Mouse (Mus musculus): ENCODE results near the gene Gm4881. TPM values are rescaled to one million over a fixed set of nuclear protein-coding genes. Genes with fewer than 3 reads are reported as not detected.

Gene Gm4881
- polyA plus RNA-seq, 1 experiment from 2014 or later: not detected

DNA sequence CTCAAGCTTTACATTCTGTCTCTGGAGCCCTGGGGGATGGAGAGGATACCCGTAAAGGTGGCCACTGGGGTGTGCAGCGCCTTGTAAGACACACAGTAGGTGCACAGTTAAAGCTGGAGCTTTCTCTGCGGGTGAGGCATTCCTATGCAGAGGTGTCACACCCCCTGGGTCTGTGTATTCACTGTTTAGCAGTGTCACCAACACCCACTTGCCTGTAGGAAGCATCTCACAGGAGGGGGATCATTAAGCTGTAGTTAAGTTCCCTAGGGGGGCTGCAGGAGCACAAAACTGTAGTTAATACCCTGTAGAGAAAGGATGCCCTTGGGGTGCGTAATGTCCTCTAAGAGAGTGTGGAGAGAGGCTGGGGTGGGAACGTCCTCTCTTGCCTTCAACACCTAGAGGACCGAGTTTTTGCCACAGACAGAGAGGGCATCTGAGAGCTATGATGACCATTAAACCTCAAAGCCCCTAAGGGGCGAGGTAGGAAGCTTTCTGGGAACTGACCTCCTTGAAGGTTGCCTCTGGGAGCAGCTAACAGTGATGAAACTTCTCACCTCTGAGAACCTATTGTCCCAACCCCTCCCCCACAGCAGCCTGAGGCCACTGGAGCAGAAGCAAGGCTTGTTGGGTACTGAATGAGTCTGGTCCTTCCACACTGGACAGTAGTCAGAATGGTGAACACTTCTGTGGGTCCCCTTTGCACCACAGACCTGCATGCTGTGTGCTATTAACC is 3.2 kb upstream of the Gm4881 start:
- no peak overlapping the region for H3K4me2 ChIP-seq
- peaks cover 100% of the 10 kb centered on the region for H3K27me3 ChIP-seq (replicated peaks; ENCODE audit: control insufficient read depth, insufficient read depth, low read length)
- H3K4me1 ChIP-seq (replicated peaks; ENCODE audit: control insufficient read depth, insufficient read depth, low read length): no peaks in the 10 kb centered on the region
- H3K27ac ChIP-seq (ENCODE audit: low read depth, low read length): no peak overlapping the region
- no peaks in the 10 kb centered on the region for H3K36me3 ChIP-seq (ENCODE audit: control insufficient read depth, insufficient read depth, low read length)
- no peak overlapping the region for H3K9ac ChIP-seq (ENCODE audit: low read depth, low read length)
- DNase-seq (ENCODE audit: low spot score) (no peak), ATAC-seq (replicated peaks; ENCODE audit: low FRiP score) (no peak)
- 10% methylated on average over 7 of the region's 7 CpGs for WGBS
- no peaks in the 10 kb centered on the region for H3K9me3 ChIP-seq (ENCODE audit: control insufficient read depth, low read length)
- H3K4me3 ChIP-seq (ENCODE audit: low read depth, low read length): no peak overlapping the region

DNA sequence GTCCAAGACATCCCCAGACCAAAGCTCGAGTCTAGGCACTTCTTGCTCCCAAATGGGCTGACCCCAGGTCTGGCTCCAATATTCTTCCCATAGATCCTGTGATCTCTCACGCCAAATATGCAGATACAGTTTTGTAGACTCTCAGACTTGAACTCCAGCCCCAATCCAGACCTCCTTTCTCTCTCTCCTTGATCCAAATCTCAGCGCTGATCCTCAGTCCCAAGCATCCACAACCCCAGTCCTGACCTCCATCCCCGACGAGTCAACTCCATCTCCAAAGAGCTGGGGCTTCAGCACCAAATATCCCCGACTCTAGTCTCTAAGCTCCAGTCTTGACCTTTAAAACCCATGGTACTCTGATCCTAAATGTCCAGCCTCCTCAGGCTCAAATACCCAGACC is 653 bp downstream of the Gm4881 start:
- H3K9me3 ChIP-seq (ENCODE audit: control insufficient read depth, low read length): no peaks in the 10 kb centered on the region
- no peak for ATAC-seq (replicated peaks; ENCODE audit: low FRiP score)
- H3K4me3 ChIP-seq (ENCODE audit: low read depth, low read length): no peak overlapping the region
- peaks cover 95% of the 10 kb centered on the region for H3K27me3 ChIP-seq (replicated peaks; ENCODE audit: control insufficient read depth, insufficient read depth, low read length)
- no peak overlapping the region for H3K4me2 ChIP-seq
- no peaks in the 10 kb centered on the region for H3K36me3 ChIP-seq (ENCODE audit: control insufficient read depth, insufficient read depth, low read length)
- WGBS: 5% methylated on average over 6 of the region's 6 CpGs
- no peak overlapping the region for H3K27ac ChIP-seq (ENCODE audit: low read depth, low read length)
- no peak for DNase-seq (ENCODE audit: low spot score)
- H3K4me1 ChIP-seq (replicated peaks; ENCODE audit: control insufficient read depth, insufficient read depth, low read length): no peaks in the 10 kb centered on the region
- no peak overlapping the region for H3K9ac ChIP-seq (ENCODE audit: low read depth, low read length)

- no peak overlapping the region for H3K9ac ChIP-seq (ENCODE audit: low read depth, low read length)
- no peaks in the 10 kb centered on the region; the same call in 1 of the 2 replicates for H3K36me3 ChIP-seq (ENCODE audit: control insufficient read depth, insufficient read depth, low read length)
- no peaks in the 10 kb centered on the region for H3K9me3 ChIP-seq (ENCODE audit: control insufficient read depth, low read length)
- peaks cover 84% of the 10 kb centered on the region for H3K27me3 ChIP-seq (replicated peaks; ENCODE audit: control insufficient read depth, insufficient read depth, low read length)
- DNase-seq (ENCODE audit: low spot score) (no peak), ATAC-seq (replicated peaks; ENCODE audit: low FRiP score) (no peak)
- no peak overlapping the region for H3K27ac ChIP-seq (ENCODE audit: low read depth, low read length)
- no peak overlapping the region for H3K4me3 ChIP-seq (ENCODE audit: low read depth, low read length)
- H3K4me2 ChIP-seq: no peak overlapping the region
- 4% methylated on average over 15 of the region's 15 CpGs for WGBS
- H3K4me1 ChIP-seq (replicated peaks; ENCODE audit: control insufficient read depth, insufficient read depth, low read length): 0 out of 2 replicates have a peak, but pooled peaks cover 2% of the 10 kb centered on the region
These were observed 12.6 kb downstream of the Gm4881 start for GRCm38 (mm10) chr7:24931651-24932050.

GRCm38 (mm10) chr7:24930475-24930874 is 13.8 kb downstream of the Gm4881 start:
- Histone ChIP-seq H3K36me3 (ENCODE audit: control insufficient read depth, insufficient read depth, low read length) (peaks cover 2% of the 10 kb centered on the region; the same call in 1 of the 2 replicates), H3K9ac (ENCODE audit: low read depth, low read length) (no peak overlapping the region), H3K4me1 (replicated peaks; ENCODE audit: control insufficient read depth, insufficient read depth, low read length) (0 out of 2 replicates have a peak, but pooled peaks cover 2% of the 10 kb centered on the region), H3K4me3 (ENCODE audit: low read depth, low read length) (no peak overlapping the region), H3K27me3 (replicated peaks; ENCODE audit: control insufficient read depth, insufficient read depth, low read length) (peaks cover 73% of the 10 kb centered on the region), H3K4me2 (no peak overlapping the region), H3K9me3 (ENCODE audit: control insufficient read depth, low read length) (no peaks in the 10 kb centered on the region), H3K27ac (ENCODE audit: low read depth, low read length) (no peak overlapping the region)
- DNase-seq (ENCODE audit: low spot score) (no peak), ATAC-seq (replicated peaks; ENCODE audit: low FRiP score) (no peak)
- 61% methylated on average over 6 of the region's 6 CpGs for WGBS

GRCm38 (mm10) chr7:24919728-24920127 is 24.6 kb downstream of the Gm4881 start:
- Histone ChIP-seq H3K4me1 (replicated peaks; ENCODE audit: control insufficient read depth, insufficient read depth, low read length) (no peaks in the 10 kb centered on the region), H3K36me3 (ENCODE audit: control insufficient read depth, insufficient read depth, low read length) (peaks cover 57% of the 10 kb centered on the region)

GRCm38 (mm10) chr7:24918763-24919323 is 25.5 kb downstream of the Gm4881 start:
- Histone ChIP-seq H3K4me1 (replicated peaks; ENCODE audit: control insufficient read depth, insufficient read depth, low read length) (no peaks in the 10 kb centered on the region), H3K4me3 (ENCODE audit: low read depth, low read length) (no peak overlapping the region), H3K27ac (ENCODE audit: low read depth, low read length) (no peak overlapping the region), H3K36me3 (ENCODE audit: control insufficient read depth, insufficient read depth, low read length) (peaks cover 48% of the 10 kb centered on the region), H3K27me3 (replicated peaks; ENCODE audit: control insufficient read depth, insufficient read depth, low read length) (no peaks in the 10 kb centered on the region), H3K9ac (ENCODE audit: low read depth, low read length) (no peak overlapping the region), H3K9me3 (ENCODE audit: control insufficient read depth, low read length) (no peaks in the 10 kb centered on the region), H3K4me2 (no peak overlapping the region)
- 0 out of 2 replicates have a peak, but pooled peaks have one; percentile 27 for ATAC-seq (replicated peaks; ENCODE audit: low FRiP score)
- no peak for DNase-seq (ENCODE audit: low spot score)
- 89% methylated on average over 20 of the region's 20 CpGs for WGBS

More at GRCm38 (mm10) chr7:24919728-24920127, 24.6 kb downstream of the Gm4881 start:
- no peak overlapping the region for H3K4me2 ChIP-seq
- no peak for DNase-seq (ENCODE audit: low spot score)
- WGBS: 85% methylated on average over 9 of the region's 9 CpGs
- no peak overlapping the region for H3K27ac ChIP-seq (ENCODE audit: low read depth, low read length)
- no peak overlapping the region for H3K9ac ChIP-seq (ENCODE audit: low read depth, low read length)
- ATAC-seq (replicated peaks; ENCODE audit: low FRiP score): no peak
- H3K9me3 ChIP-seq (ENCODE audit: control insufficient read depth, low read length): no peaks in the 10 kb centered on the region
- H3K27me3 ChIP-seq (replicated peaks; ENCODE audit: control insufficient read depth, insufficient read depth, low read length): no peaks in the 10 kb centered on the region
- H3K4me3 ChIP-seq (ENCODE audit: low read depth, low read length): no peak overlapping the region

- Histone ChIP-seq H3K9me3 (ENCODE audit: control insufficient read depth, low read length) (no peaks in the 10 kb centered on the region), H3K9ac (ENCODE audit: low read depth, low read length) (no peak overlapping the region), H3K4me1 (replicated peaks; ENCODE audit: control insufficient read depth, insufficient read depth, low read length) (peaks cover 5% of the 10 kb centered on the region), H3K27me3 (replicated peaks; ENCODE audit: control insufficient read depth, insufficient read depth, low read length) (no peaks in the 10 kb centered on the region), H3K4me3 (ENCODE audit: low read depth, low read length) (no peak overlapping the region), H3K36me3 (ENCODE audit: control insufficient read depth, insufficient read depth, low read length) (peaks cover 36% of the 10 kb centered on the region), H3K4me2 (no peak overlapping the region), H3K27ac (ENCODE audit: low read depth, low read length) (no peak overlapping the region)
- DNase-seq (ENCODE audit: low spot score): no peak
- no peak for ATAC-seq (replicated peaks; ENCODE audit: low FRiP score)
- WGBS: 93% methylated on average over 14 of the region's 14 CpGs
These were observed 31.8 kb downstream of the Gm4881 start for GRCm38 (mm10) chr7:24912480-24912879.

- no peak for ATAC-seq (replicated peaks; ENCODE audit: low FRiP score)
- no peak overlapping the region for H3K4me3 ChIP-seq (ENCODE audit: low read depth, low read length)
- peaks cover 32% of the 10 kb centered on the region for H3K4me1 ChIP-seq (replicated peaks; ENCODE audit: control insufficient read depth, insufficient read depth, low read length)
- no peaks in the 10 kb centered on the region for H3K9me3 ChIP-seq (ENCODE audit: control insufficient read depth, low read length)
- peak overlapping the region; percentile 36 for H3K4me2 ChIP-seq
- H3K36me3 ChIP-seq (ENCODE audit: control insufficient read depth, insufficient read depth, low read length): peaks cover 20% of the 10 kb centered on the region
- 0 out of 2 replicates have a peak overlapping the region, but pooled peaks have one; percentile 20 for H3K9ac ChIP-seq (ENCODE audit: low read depth, low read length)
- no peaks in the 10 kb centered on the region for H3K27me3 ChIP-seq (replicated peaks; ENCODE audit: control insufficient read depth, insufficient read depth, low read length)
- 29% methylated on average over 13 of the region's 13 CpGs for WGBS
- no peak overlapping the region; the same call in 1 of the 2 replicates for H3K27ac ChIP-seq (ENCODE audit: low read depth, low read length)
- no peak for DNase-seq (ENCODE audit: low spot score)
These were observed 37.0 kb downstream of the Gm4881 start for GRCm38 (mm10) chr7:24907211-24907748.
